Mouse (Mus musculus): ENCODE data around the gene Gfi1b. TPM values are rescaled to one million over a fixed set of nuclear protein-coding genes. Genes with fewer than 3 reads are reported as not detected.

Gfi1b gene
- polyA plus RNA-seq, 1 experiment, result 0.55 TPM

- peak within 1 kb of the TSS; percentile 96 for H3K4me3 ChIP-seq (ENCODE audit: insufficient read depth, low read length)
- H3K4me1 ChIP-seq (ENCODE audit: control insufficient read depth, insufficient read depth, low read length), result peaks cover 10% of the 10 kb centered on the region
- H3K27ac ChIP-seq (ENCODE audit: insufficient read depth, low read depth, low read length), result peak within 1 kb of the TSS; percentile 95
- TF ChIP-seq CTCF (IDR thresholded peaks at IDR 0.05; ENCODE audit: low read depth, low read length), result no peak
- TF ChIP-seq POLR2A (IDR thresholded peaks at IDR 0.05; ENCODE audit: borderline replicate concordance, low read depth, low read length), result peak; percentile 58; the same call in 1 of the 2 replicates
These were observed 19.0 kb upstream of the Gfi1b start, which contains the start of gene Tsc1 for GRCm38 (mm10) chr2:28640461-28641424. TSS of gene Tsc1 (plus strand) at chr2:28641228.

- TF ChIP-seq CTCF (IDR thresholded peaks at IDR 0.05; ENCODE audit: low read depth, low read length) (peak; percentile 32; the same call in 1 of the 2 replicates), POLR2A (IDR thresholded peaks at IDR 0.05; ENCODE audit: borderline replicate concordance, low read depth, low read length) (no peak)
- no peak overlapping the region for H3K27ac ChIP-seq (ENCODE audit: insufficient read depth, low read depth, low read length)
- no peak overlapping the region for H3K4me3 ChIP-seq (ENCODE audit: insufficient read depth, low read length)
- H3K4me1 ChIP-seq (ENCODE audit: control insufficient read depth, insufficient read depth, low read length), result peaks cover 10% of the 10 kb centered on the region
These were observed 18.0 kb upstream of the Gfi1b start for GRCm38 (mm10) chr2:28639794-28640193.

- no peak overlapping the region for H3K4me3 ChIP-seq (ENCODE audit: insufficient read depth, low read length)
- H3K27ac ChIP-seq (ENCODE audit: insufficient read depth, low read depth, low read length), result no peak overlapping the region
- TF ChIP-seq CTCF (IDR thresholded peaks at IDR 0.05; ENCODE audit: low read depth, low read length) (no peak), POLR2A (IDR thresholded peaks at IDR 0.05; ENCODE audit: borderline replicate concordance, low read depth, low read length) (no peak)
- H3K4me1 ChIP-seq (ENCODE audit: control insufficient read depth, insufficient read depth, low read length), result peaks cover 10% of the 10 kb centered on the region
These were observed 17.1 kb upstream of the Gfi1b start for GRCm38 (mm10) chr2:28638886-28639285.

DNA sequence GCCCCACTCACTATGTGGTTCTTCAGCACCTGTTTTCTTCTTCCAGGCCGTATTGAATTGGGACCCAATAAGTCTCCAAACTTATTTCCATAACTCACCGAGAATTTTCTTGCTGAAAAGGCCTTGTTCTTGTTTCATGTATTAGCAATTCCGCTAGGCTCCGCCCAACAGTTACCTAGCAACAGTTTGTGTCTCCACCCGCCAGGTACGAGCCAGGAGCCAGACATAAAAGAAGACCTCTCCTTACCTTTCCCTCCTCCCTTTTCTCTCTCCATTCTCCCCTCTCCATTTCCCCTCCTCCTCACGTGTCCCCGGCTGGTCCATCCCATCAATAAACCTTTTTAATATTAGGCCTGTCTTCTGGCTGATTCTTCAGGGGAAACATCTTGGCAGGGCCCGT is 16.6 kb upstream of the Gfi1b start:
- H3K27ac ChIP-seq (ENCODE audit: insufficient read depth, low read depth, low read length), result no peak overlapping the region

GRCm38 (mm10) chr2:28637106-28637845 is 15.5 kb upstream of the Gfi1b start:
- TF ChIP-seq POLR2A (IDR thresholded peaks at IDR 0.05; ENCODE audit: borderline replicate concordance, low read depth, low read length) (no peak), CTCF (IDR thresholded peaks at IDR 0.05; ENCODE audit: low read depth, low read length) (no peak)
- H3K4me1 ChIP-seq (ENCODE audit: control insufficient read depth, insufficient read depth, low read length), result peaks cover 3% of the 10 kb centered on the region; the same call in 1 of the 2 replicates
- H3K4me3 ChIP-seq (ENCODE audit: insufficient read depth, low read length), result no peak overlapping the region
- no peak overlapping the region for H3K27ac ChIP-seq (ENCODE audit: insufficient read depth, low read depth, low read length)

More for the DNA sequence above, 16.6 kb upstream of the Gfi1b start:
- Histone ChIP-seq H3K4me1 (ENCODE audit: control insufficient read depth, insufficient read depth, low read length) (peaks cover 10% of the 10 kb centered on the region), H3K4me3 (ENCODE audit: insufficient read depth, low read length) (no peak overlapping the region)
- TF ChIP-seq POLR2A (IDR thresholded peaks at IDR 0.05; ENCODE audit: borderline replicate concordance, low read depth, low read length), result no peak
- TF ChIP-seq CTCF (IDR thresholded peaks at IDR 0.05; ENCODE audit: low read depth, low read length), result no peak

- TF ChIP-seq POLR2A (IDR thresholded peaks at IDR 0.05; ENCODE audit: borderline replicate concordance, low read depth, low read length) (no peak), CTCF (IDR thresholded peaks at IDR 0.05; ENCODE audit: low read depth, low read length) (no peak)
- H3K4me3 ChIP-seq (ENCODE audit: insufficient read depth, low read length), result no peak overlapping the region
- H3K4me1 ChIP-seq (ENCODE audit: control insufficient read depth, insufficient read depth, low read length), result 0 out of 2 replicates have a peak, but pooled peaks cover under 1% of the 10 kb centered on the region
- no peak overlapping the region for H3K27ac ChIP-seq (ENCODE audit: insufficient read depth, low read depth, low read length)
These were observed 13.4 kb upstream of the Gfi1b start for GRCm38 (mm10) chr2:28635199-28635598.

DNA sequence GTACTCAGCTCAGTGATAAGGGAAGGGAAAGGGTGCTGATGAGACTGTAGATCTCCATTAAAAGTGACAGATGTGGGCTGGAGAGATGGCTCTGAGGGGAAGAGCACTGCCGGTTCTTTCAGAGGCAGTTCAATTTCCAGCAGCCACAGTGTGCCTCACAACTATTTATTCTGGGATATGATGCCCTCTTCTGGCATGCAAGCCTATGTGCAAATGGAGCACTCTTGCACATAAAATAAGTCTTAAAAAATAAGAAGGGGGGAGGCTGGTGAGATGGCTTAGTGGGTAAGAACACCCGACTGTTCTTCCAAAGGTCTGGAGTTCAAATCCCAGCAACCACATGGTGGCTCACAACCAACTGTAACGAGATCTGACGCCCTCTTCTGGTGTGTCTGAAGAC is 11.4 kb upstream of the Gfi1b start:
- 0 out of 2 replicates have a peak, but pooled peaks have one; percentile 22 for TF ChIP-seq CTCF (IDR thresholded peaks at IDR 0.05; ENCODE audit: low read depth, low read length)
- no peak for TF ChIP-seq POLR2A (IDR thresholded peaks at IDR 0.05; ENCODE audit: borderline replicate concordance, low read depth, low read length)
- H3K4me1 ChIP-seq (ENCODE audit: control insufficient read depth, insufficient read depth, low read length), result peaks cover 10% of the 10 kb centered on the region
- H3K27ac ChIP-seq (ENCODE audit: insufficient read depth, low read depth, low read length), result no peak overlapping the region
- no peak overlapping the region for H3K4me3 ChIP-seq (ENCODE audit: insufficient read depth, low read length)

GRCm38 (mm10) chr2:28632626-28633025 is 10.8 kb upstream of the Gfi1b start:
- H3K4me1 ChIP-seq (ENCODE audit: control insufficient read depth, insufficient read depth, low read length), result peaks cover 10% of the 10 kb centered on the region
- TF ChIP-seq POLR2A (IDR thresholded peaks at IDR 0.05; ENCODE audit: borderline replicate concordance, low read depth, low read length) (no peak), CTCF (IDR thresholded peaks at IDR 0.05; ENCODE audit: low read depth, low read length) (no peak)
- no peak overlapping the region for H3K27ac ChIP-seq (ENCODE audit: insufficient read depth, low read depth, low read length)
- no peak overlapping the region for H3K4me3 ChIP-seq (ENCODE audit: insufficient read depth, low read length)

DNA sequence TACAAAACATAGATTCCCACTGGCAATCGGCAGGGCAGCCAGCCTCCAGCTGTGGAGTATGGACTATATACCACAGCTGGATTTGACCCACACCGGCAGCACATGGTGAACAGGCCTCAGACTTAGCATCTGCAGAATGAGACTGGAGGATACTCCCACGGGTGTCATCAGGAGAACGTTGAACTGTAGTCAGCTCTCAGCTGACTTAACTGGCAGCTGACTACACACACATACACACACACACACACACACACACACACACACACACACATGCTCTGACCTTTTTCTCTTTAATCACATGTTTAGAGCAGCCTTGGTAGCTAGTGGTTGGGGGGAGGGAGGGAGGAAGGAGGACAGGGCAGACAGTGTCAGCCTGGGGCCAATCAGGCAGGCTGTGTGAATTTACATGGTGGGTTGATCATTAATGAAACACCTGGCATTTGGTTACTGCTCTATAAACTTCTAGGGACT is 8.2 kb upstream of the Gfi1b start:
- Histone ChIP-seq H3K4me3 (ENCODE audit: insufficient read depth, low read length) (no peak overlapping the region), H3K4me1 (ENCODE audit: control insufficient read depth, insufficient read depth, low read length) (peaks cover 10% of the 10 kb centered on the region), H3K27ac (ENCODE audit: insufficient read depth, low read depth, low read length) (no peak overlapping the region)
- no peak for TF ChIP-seq CTCF (IDR thresholded peaks at IDR 0.05; ENCODE audit: low read depth, low read length)
- no peak for TF ChIP-seq POLR2A (IDR thresholded peaks at IDR 0.05; ENCODE audit: borderline replicate concordance, low read depth, low read length)

All from bone marrow macrophage, adult 2 months (primary cell).